Mouse (Mus musculus) G1E (cell line): Measurements from ENCODE around the gene Nek8. TPM values are rescaled to one million over a fixed set of nuclear protein-coding genes. Genes with fewer than 3 reads are reported as not detected.

ENCODE experiments used
- ATAC-seq: 2 replicates; pipeline ENCODE4 v1.8.0; 2016; ENCODE audit warnings: mild to moderate bottlenecking; ENCODE audit not compliant: insufficient number of reproducible peaks, poor library complexity, low FRiP score, severe bottlenecking; ENCODE audit errors: extremely low read depth
- DNase-seq: peaks from one replicate; pipeline ENCODE4 v3.0.0; 2012; ENCODE audit warnings: low spot score
- H3K27me3 ChIP-seq: 2 replicates; pipeline ENCODE4 v1.6.1; 2012; ENCODE audit warnings: mild to moderate bottlenecking, low read length, inconsistent platforms; ENCODE audit not compliant: insufficient read depth
- H3K36me3 ChIP-seq: replicated peaks from 2 replicates; pipeline ENCODE3; 2012; ENCODE audit warnings: mild to moderate bottlenecking, inconsistent platforms
- H3K4me1 ChIP-seq: 2 replicates; pipeline ENCODE4 v1.6.1; 2012; ENCODE audit warnings: low read depth, low read length, inconsistent platforms, mixed read lengths; ENCODE audit not compliant: insufficient read depth
- H3K4me3 ChIP-seq: 2 replicates; pipeline ENCODE4 v1.5.1; 2012; ENCODE audit warnings: low read depth, mild to moderate bottlenecking, inconsistent platforms, low read length, moderate library complexity, mixed read lengths
- H3K9me3 ChIP-seq: replicated peaks from 2 replicates; pipeline ENCODE4 v1.6.1; 2012; ENCODE audit warnings: inconsistent platforms
- CTCF ChIP-seq: IDR thresholded peaks from 2 replicates; pipeline ENCODE4 v1.5.1; 2012; ENCODE audit warnings: low read depth, low read length, inconsistent platforms, mixed read lengths
- GATA1 ChIP-seq: IDR thresholded peaks from 2 replicates; pipeline ENCODE4 v1.6.1; 2012; ENCODE audit warnings: borderline replicate concordance, low read length, inconsistent platforms, mixed read lengths
- GATA2 ChIP-seq: IDR thresholded peaks from 2 replicates; pipeline ENCODE4 v1.6.1; 2012; ENCODE audit warnings: low read depth, low read length, inconsistent platforms, borderline replicate concordance
- POLR2AphosphoS5 ChIP-seq: IDR thresholded peaks from 2 replicates; pipeline ENCODE4 v1.6.1; 2012; ENCODE audit warnings: low read depth, low read length, inconsistent platforms; ENCODE audit not compliant: insufficient replicate concordance
- TAL1 ChIP-seq: conservative IDR thresholded peaks from 2 replicates; pipeline ENCODE4 v1.6.1; 2012; ENCODE audit warnings: low read depth, low read length, inconsistent platforms, mixed read lengths
- polyA plus RNA-seq: library from polyadenylated mRNA; stranded (reverse); fragments of >175 nt; gene quantifications from 2 replicates; pipeline ENCODE4 v1.2.3, GENCODE M21; 2012
- total RNA-seq, 2 experiments: library from RNA; stranded (forward) in 1 of 2; stranded (reverse) in 1 of 2; fragments of 200-1000 nt in 1 of 2; fragments of >200 nt in 1 of 2; fragmentation: Nextera tagmentation in 1 of 2; gene quantifications; 2 replicates each; pipeline ENCODE4 v1.2.3; 2014 to 2017

Nek8 gene
- total and polyA plus RNA-seq, 3 experiments: 7.8 to 14.8 (median 8.5) TPM

DNA sequence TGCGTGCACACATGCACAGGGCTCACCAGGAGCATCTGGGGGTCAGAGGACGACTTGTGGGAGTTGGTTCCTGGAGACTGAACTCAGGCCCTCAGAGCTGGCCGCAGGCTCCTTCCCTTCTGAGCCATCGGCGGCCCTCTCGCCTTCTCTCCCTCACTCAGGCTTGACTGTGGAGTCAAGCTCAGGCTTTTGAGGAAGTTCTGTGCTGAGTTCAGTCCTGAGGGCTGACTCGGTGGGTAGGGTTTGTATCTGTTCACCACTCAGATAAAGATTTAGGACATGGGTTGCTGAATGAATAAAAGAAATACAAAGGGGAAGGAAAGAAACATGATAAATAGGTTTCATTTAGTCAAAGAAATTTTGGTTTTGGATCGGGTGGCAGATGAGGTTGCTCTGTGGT, 56.6 kb downstream of the Nek8 start:
- ATAC-seq: no peak
- Histone ChIP-seq H3K4me1 (peaks cover 84% of the 10 kb centered on the region), H3K4me3 (peak overlapping the region; percentile 59; the same call in 1 of the 2 replicates), H3K36me3 (peaks cover 12% of the 10 kb centered on the region), H3K27me3 (no peaks in the 10 kb centered on the region), H3K9me3 (no peaks in the 10 kb centered on the region)
- peak; percentile 40 for DNase-seq
- TF ChIP-seq TAL1: no peak
- no peak for TF ChIP-seq GATA1
- no peak for TF ChIP-seq POLR2AphosphoS5
- no peak for TF ChIP-seq GATA2
- no peak for TF ChIP-seq CTCF

DNA sequence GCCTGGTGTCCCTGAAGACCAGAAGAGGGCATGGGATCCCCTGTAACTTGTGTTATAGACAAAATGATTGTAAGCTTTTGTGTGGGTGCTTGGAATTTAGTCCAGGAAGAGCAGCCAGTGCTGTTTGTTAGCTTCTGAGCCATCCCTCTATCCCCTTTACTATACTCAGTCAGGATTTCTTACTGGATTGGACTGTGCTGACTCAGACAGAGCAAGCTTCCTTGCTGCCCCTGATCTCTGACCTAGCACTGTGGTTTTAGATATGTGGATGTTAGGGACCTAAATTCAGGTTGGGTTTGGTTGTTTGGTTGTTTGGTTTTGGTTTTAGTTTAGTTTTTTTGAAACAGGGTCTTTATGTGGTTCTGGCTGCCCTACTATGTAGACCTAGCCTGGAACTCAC, 58.0 kb downstream of the Nek8 start:
- no peak for DNase-seq
- H3K4me1 ChIP-seq: peaks cover 82% of the 10 kb centered on the region
- H3K27me3 ChIP-seq: no peaks in the 10 kb centered on the region
- no peaks in the 10 kb centered on the region for H3K9me3 ChIP-seq
- peaks cover 14% of the 10 kb centered on the region for H3K36me3 ChIP-seq
- TF ChIP-seq GATA1: no peak
- no peak for TF ChIP-seq CTCF
- TF ChIP-seq POLR2AphosphoS5: no peak
- TF ChIP-seq TAL1: no peak
- no peak for TF ChIP-seq GATA2
- no peak overlapping the region for H3K4me3 ChIP-seq
- no peak for ATAC-seq

DNA sequence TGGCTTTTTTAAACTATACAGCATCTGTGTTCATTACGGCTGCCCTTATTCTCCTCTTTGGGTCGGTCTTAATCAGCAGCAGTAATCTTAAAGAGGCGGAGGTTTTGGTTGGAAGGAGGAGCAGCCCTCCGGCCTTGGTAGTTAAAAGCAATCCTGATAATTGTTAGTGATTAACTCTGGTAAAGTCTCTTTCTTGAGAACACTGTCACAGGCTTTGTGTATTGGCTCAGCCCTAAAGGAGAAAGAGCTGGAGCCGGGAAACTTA, 60.4 kb downstream of the Nek8 start:
- Histone ChIP-seq H3K4me1 (peaks cover 74% of the 10 kb centered on the region), H3K27me3 (no peaks in the 10 kb centered on the region), H3K36me3 (peaks cover 13% of the 10 kb centered on the region), H3K4me3 (peak overlapping the region; percentile 84), H3K9me3 (no peaks in the 10 kb centered on the region)
- TF ChIP-seq POLR2AphosphoS5 (no peak), GATA2 (no peak), GATA1 (no peak), CTCF (no peak), TAL1 (no peak)
- ATAC-seq (no peak), DNase-seq (no peak)

Other genes with a start within 250 kb of the Nek8 start
Only the 20 nearest of the 21 such genes appear.
- 157 and 172 TPM in 2 replicates for gene Phf12, start 193.9 kb downstream of the Nek8 start, total RNA-seq (2014; fragmentation: Nextera tagmentation)
- gene Phf12, start 193.9 kb downstream of the Nek8 start, total RNA-seq (2017): 23.0 and 24.7 TPM in 2 replicates
- 212 and 215 TPM in 2 replicates for gene Phf12, start 193.9 kb downstream of the Nek8 start, polyA plus RNA-seq
- gene Dhrs13, start 144.4 kb downstream of the Nek8 start, total RNA-seq (2014; fragmentation: Nextera tagmentation): 7.2 and 11.0 TPM in 2 replicates
- 9.2 and 10.0 TPM in 2 replicates for gene Dhrs13, start 144.4 kb downstream of the Nek8 start, total RNA-seq (2017)
- 6.9 and 7.9 TPM in 2 replicates for gene Dhrs13, start 144.4 kb downstream of the Nek8 start, polyA plus RNA-seq
- 18.0 and 19.4 TPM in 2 replicates for gene Flot2, start 138.7 kb downstream of the Nek8 start, total RNA-seq (2014; fragmentation: Nextera tagmentation)
- gene Flot2, start 138.7 kb downstream of the Nek8 start, total RNA-seq (2017): 20.6 and 21.3 TPM in 2 replicates
- 13.8 and 15.6 TPM in 2 replicates for gene Flot2, start 138.7 kb downstream of the Nek8 start, polyA plus RNA-seq
- 60.3 and 65.4 TPM in 2 replicates for gene Eral1, start 96.3 kb downstream of the Nek8 start, total RNA-seq (2014; fragmentation: Nextera tagmentation)
- gene Eral1, start 96.3 kb downstream of the Nek8 start, total RNA-seq (2017): 35.0 and 35.7 TPM in 2 replicates
- 5.0 and 8.7 TPM in 2 replicates for gene Eral1, start 96.3 kb downstream of the Nek8 start, polyA plus RNA-seq
- gene Fam222b, start 82.0 kb downstream of the Nek8 start, total RNA-seq (2014; fragmentation: Nextera tagmentation): 14.1 and 18.1 TPM in 2 replicates
- gene Fam222b, start 82.0 kb downstream of the Nek8 start, total RNA-seq (2017): 1.5 and 1.9 TPM in 2 replicates
- gene Fam222b, start 82.0 kb downstream of the Nek8 start, polyA plus RNA-seq: 28.9 and 30.3 TPM in 2 replicates
- gene Traf4, start 11.1 kb downstream of the Nek8 start, total RNA-seq (2014; fragmentation: Nextera tagmentation): 26.2 and 42.8 TPM in 2 replicates
- 7.0 and 9.2 TPM in 2 replicates for gene Traf4, start 11.1 kb downstream of the Nek8 start, total RNA-seq (2017)
- gene Traf4, start 11.1 kb downstream of the Nek8 start, polyA plus RNA-seq: 53.0 and 74.4 TPM in 2 replicates
- 14.7 and 15.5 TPM in 2 replicates for gene Tlcd1, start within 50 bp of the Nek8 start, total RNA-seq (2014; fragmentation: Nextera tagmentation)
- gene Tlcd1, start within 50 bp of the Nek8 start, total RNA-seq (2017): 6.7 TPM in 2 replicates
- 47.8 and 59.3 TPM in 2 replicates for gene Tlcd1, start within 50 bp of the Nek8 start, polyA plus RNA-seq
- 1,467 and 1,695 TPM in 2 replicates for gene Rpl23a, start 6.9 kb upstream of the Nek8 start, total RNA-seq (2014; fragmentation: Nextera tagmentation)
- gene Rpl23a, start 6.9 kb upstream of the Nek8 start, total RNA-seq (2017): 2,502 and 2,557 TPM in 2 replicates
- gene Rpl23a, start 6.9 kb upstream of the Nek8 start, polyA plus RNA-seq: 844 and 2,130 TPM in 2 replicates
- 0.60 TPM in 1 of 2 replicates, not detected in the other for gene Rab34, start 11.8 kb upstream of the Nek8 start, total RNA-seq (2014; fragmentation: Nextera tagmentation)
- gene Rab34, start 11.8 kb upstream of the Nek8 start, total RNA-seq (2017): not detected in 2 replicates
- 0.52 and 0.95 TPM in 2 replicates for gene Rab34, start 11.8 kb upstream of the Nek8 start, polyA plus RNA-seq
- gene Proca1, start 16.7 kb upstream of the Nek8 start, total RNA-seq (2014; fragmentation: Nextera tagmentation): not detected in 2 replicates
- 0.22 TPM in 1 of 2 replicates, not detected in the other for gene Proca1, start 16.7 kb upstream of the Nek8 start, total RNA-seq (2017)
- gene Proca1, start 16.7 kb upstream of the Nek8 start, polyA plus RNA-seq: not detected in 2 replicates
- 19.5 and 22.7 TPM in 2 replicates for gene Sdf2, start 69.1 kb upstream of the Nek8 start, total RNA-seq (2014; fragmentation: Nextera tagmentation)
- 31.5 and 41.4 TPM in 2 replicates for gene Sdf2, start 69.1 kb upstream of the Nek8 start, total RNA-seq (2017)
- 2.3 and 7.8 TPM in 2 replicates for gene Sdf2, start 69.1 kb upstream of the Nek8 start, polyA plus RNA-seq
- 118 and 127 TPM in 2 replicates for gene Supt6, start 69.3 kb upstream of the Nek8 start, total RNA-seq (2014; fragmentation: Nextera tagmentation)
- gene Supt6, start 69.3 kb upstream of the Nek8 start, total RNA-seq (2017): 34.5 and 44.9 TPM in 2 replicates
- 129 and 137 TPM in 2 replicates for gene Supt6, start 69.3 kb upstream of the Nek8 start, polyA plus RNA-seq
- gene 2610507B11Rik, start 85.1 kb upstream of the Nek8 start, total RNA-seq (2014; fragmentation: Nextera tagmentation): 95.8 and 113 TPM in 2 replicates
- gene 2610507B11Rik, start 85.1 kb upstream of the Nek8 start, total RNA-seq (2017): 53.9 and 55.8 TPM in 2 replicates
- gene 2610507B11Rik, start 85.1 kb upstream of the Nek8 start, polyA plus RNA-seq: 63.8 and 70.6 TPM in 2 replicates
- 2.5 and 3.7 TPM in 2 replicates for gene BC030499, start 114.2 kb upstream of the Nek8 start, total RNA-seq (2014; fragmentation: Nextera tagmentation)
- 0.99 and 1.2 TPM in 2 replicates for gene BC030499, start 114.2 kb upstream of the Nek8 start, total RNA-seq (2017)
- 0.04 TPM in 1 of 2 replicates, not detected in the other for gene BC030499, start 114.2 kb upstream of the Nek8 start, polyA plus RNA-seq
- gene Spag5, start 124.9 kb upstream of the Nek8 start, total RNA-seq (2014; fragmentation: Nextera tagmentation): 70.7 and 71.3 TPM in 2 replicates
- 60.8 and 66.5 TPM in 2 replicates for gene Spag5, start 124.9 kb upstream of the Nek8 start, total RNA-seq (2017)
- 55.3 and 77.5 TPM in 2 replicates for gene Spag5, start 124.9 kb upstream of the Nek8 start, polyA plus RNA-seq
- gene Aldoc, start 146.3 kb upstream of the Nek8 start, total RNA-seq (2014; fragmentation: Nextera tagmentation): 0.83 and 4.3 TPM in 2 replicates
- gene Aldoc, start 146.3 kb upstream of the Nek8 start, total RNA-seq (2017): 10.2 and 12.9 TPM in 2 replicates
- gene Aldoc, start 146.3 kb upstream of the Nek8 start, polyA plus RNA-seq: 7.2 and 10.6 TPM in 2 replicates
- 30.5 and 36.8 TPM in 2 replicates for gene Pigs, start 151.7 kb upstream of the Nek8 start, total RNA-seq (2014; fragmentation: Nextera tagmentation)
- 13.9 and 14.1 TPM in 2 replicates for gene Pigs, start 151.7 kb upstream of the Nek8 start, total RNA-seq (2017)
- gene Pigs, start 151.7 kb upstream of the Nek8 start, polyA plus RNA-seq: 60.4 and 74.5 TPM in 2 replicates
- 4.3 and 6.7 TPM in 2 replicates for gene Unc119, start 166.8 kb upstream of the Nek8 start, total RNA-seq (2014; fragmentation: Nextera tagmentation)
- 10.3 and 11.8 TPM in 2 replicates for gene Unc119, start 166.8 kb upstream of the Nek8 start, total RNA-seq (2017)
- 8.2 and 8.8 TPM in 2 replicates for gene Unc119, start 166.8 kb upstream of the Nek8 start, polyA plus RNA-seq
- not detected in 2 replicates for gene Foxn1, start 209.9 kb upstream of the Nek8 start, total RNA-seq (2014; fragmentation: Nextera tagmentation)
- gene Foxn1, start 209.9 kb upstream of the Nek8 start, total RNA-seq (2017): 0.05 TPM in 1 of 2 replicates, not detected in the other
- gene Foxn1, start 209.9 kb upstream of the Nek8 start, polyA plus RNA-seq: not detected in 2 replicates
- gene Slc13a2, start 245.5 kb upstream of the Nek8 start, total RNA-seq (2014; fragmentation: Nextera tagmentation): not detected in 2 replicates
- gene Slc13a2, start 245.5 kb upstream of the Nek8 start, total RNA-seq (2017): not detected in 2 replicates
- gene Slc13a2, start 245.5 kb upstream of the Nek8 start, polyA plus RNA-seq: not detected in 2 replicates